Mouse (Mus musculus) lung, adult 2 months (tissue): ENCODE results near the gene Arid1b.

Experiments
- CTCF ChIP-seq: fragments of 200-500 bp; IDR thresholded peaks from 2 replicates; pipeline ENCODE4 v1.5.1; 2011; ENCODE audit warnings: mild to moderate bottlenecking, low read length, control low read depth; ENCODE audit not compliant: insufficient read depth
- POLR2A ChIP-seq: fragments of 200-500 bp; IDR thresholded peaks from 2 replicates; pipeline ENCODE4 v1.6.1; 2011; ENCODE audit warnings: low read depth, mild to moderate bottlenecking, control low read depth, low read length, borderline replicate concordance; ENCODE audit errors: extremely low read depth

- TF ChIP-seq POLR2A (no peak), CTCF (no peak)
These were observed 61.3 kb downstream of the Arid1b start for GRCm38 (mm10) chr17:5055412-5055811.
